Mouse (Mus musculus) left cerebral cortex, adult 2 months (tissue): ENCODE data around the gene Ntrk2. TPM values are rescaled to one million over a fixed set of nuclear protein-coding genes. Genes with fewer than 3 reads are reported as not detected.

Experiments
- DNase-seq, 2 experiments: peaks; one replicate each; pipeline ENCODE4 v3.0.0; 2021 to 2022; ENCODE audit warnings: low spot score in 2 of 2, mixed read lengths in 1 of 2; ENCODE audit errors: extremely low spot score in 1 of 2
- H3K27ac ChIP-seq: fragments of 200-600 bp; 2 replicates; pipeline ENCODE4 v1.8.1; 2022
- H3K4me3 ChIP-seq: fragments of 200-600 bp; 2 replicates; pipeline ENCODE4 v1.8.1; 2022
- CTCF ChIP-seq: fragments of 200-600 bp; IDR thresholded peaks from 2 replicates; pipeline ENCODE4 v1.8.1; 2022; ENCODE audit warnings: antibody characterized with exemption, mild to moderate bottlenecking, moderate library complexity
- intact Hi-C: fragments of 180-260 bp; cut with DNase I; formaldehyde crosslinking; loops from one replicate; pipeline ENCODE4 v1.15.1; 2025
- long read RNA-seq, 2 experiments: library from polyadenylated mRNA; stranded (forward); transcript quantifications; one replicate each; pipeline ENCODE4 v2.0.0; 2021; ENCODE audit warnings: borderline mapping rate in 2 of 2
- total RNA-seq, 2 experiments: library from RNA; stranded (reverse); gene quantifications; 2 replicates each; pipeline ENCODE4 v1.2.3; 2021

Gene Ntrk2
- 100 to 1,000 TPM; 425 to 426 TPM for total RNA-seq
- long read RNA-seq, experiment 1, full-length matches to known transcripts, result 140 of 325 reads
- long read RNA-seq, experiment 1, partial matches to known transcripts, result 91 of 325 reads
- long read RNA-seq, experiment 1, other reads (novel, unspliced or antisense), result 94 of 325 reads
- long read RNA-seq, experiment 2, full-length matches to known transcripts, result 106 of 293 reads
- long read RNA-seq, experiment 2, partial matches to known transcripts, result 90 of 293 reads
- long read RNA-seq, experiment 2, other reads (novel, unspliced or antisense), result 97 of 293 reads

DNA sequence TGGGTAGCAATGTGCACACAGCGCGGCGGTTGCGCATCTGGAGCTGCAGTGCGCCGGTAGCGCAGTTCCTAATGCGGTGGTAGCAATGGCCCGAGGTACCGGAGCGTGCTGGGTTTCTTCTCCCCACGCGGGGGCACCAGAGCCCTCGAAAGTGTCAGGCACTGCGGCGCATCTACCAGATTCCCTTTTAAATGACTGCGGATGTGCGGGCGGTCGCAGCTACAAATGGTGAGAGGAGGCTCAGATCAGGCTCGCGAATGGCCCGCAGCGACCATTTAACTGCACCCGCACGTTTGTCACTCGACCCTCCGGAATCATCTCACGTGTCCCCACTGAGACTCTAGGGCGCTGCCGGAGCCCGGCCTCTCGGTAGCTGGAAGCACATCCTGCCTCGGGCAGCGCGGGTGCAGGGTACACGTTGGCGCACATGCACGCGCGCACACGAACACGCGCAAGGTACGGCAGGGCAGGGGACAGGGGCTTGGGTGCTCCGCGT is at the start of gene Ntrk2:
Ntrk2 (plus strand) TSS at position 173 of the 496 bp plus-strand sequence.
- peak within 1 kb of the TSS; percentile 87 for H3K4me3 ChIP-seq
- peak; percentile 76 for TF ChIP-seq CTCF
- peak; percentile 91 to 94 for DNase-seq
- intact Hi-C loops, result loop anchor here (2.0 to 5.0 kb wide), 8 partner anchors 116 to 681 kb away; no protein-coding TSS in a partner anchor
- H3K27ac ChIP-seq, result peak within 1 kb of the TSS; percentile 100

DNA sequence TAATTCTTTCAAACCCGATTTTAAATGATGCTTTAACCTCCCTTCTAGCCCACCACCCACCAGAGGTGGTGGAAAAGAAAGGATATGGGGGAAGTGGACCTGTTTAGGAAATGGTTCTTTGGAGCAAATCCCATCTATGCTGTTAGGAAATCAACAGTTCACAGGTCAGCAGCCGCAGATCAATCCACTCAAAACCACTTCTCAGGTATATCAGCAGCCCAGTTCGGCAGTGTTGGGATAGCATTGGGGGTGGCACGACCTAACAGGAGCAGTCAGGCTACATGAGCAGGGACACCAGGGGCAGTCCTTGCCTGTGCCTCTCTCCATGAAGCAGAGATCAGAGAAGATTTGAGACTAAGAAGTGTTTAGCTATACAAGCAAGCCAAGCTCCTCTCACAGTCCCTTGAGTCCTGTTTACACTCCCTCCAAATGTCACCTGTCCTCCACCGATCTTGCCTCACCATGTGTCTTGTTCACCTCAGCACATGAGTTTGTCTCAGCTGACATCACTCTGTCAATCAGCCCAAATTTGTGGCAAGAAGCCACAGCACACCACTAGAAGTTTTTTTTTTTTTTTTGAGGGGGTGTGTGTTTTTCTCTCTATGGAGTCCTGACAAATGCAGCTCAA is 45.3 kb upstream of the Ntrk2 start:
- intact Hi-C loops, result no loop called here
- Histone ChIP-seq H3K27ac (no peak overlapping the region), H3K4me3 (no peak overlapping the region)
- no peak for DNase-seq
- TF ChIP-seq CTCF, result no peak

DNA sequence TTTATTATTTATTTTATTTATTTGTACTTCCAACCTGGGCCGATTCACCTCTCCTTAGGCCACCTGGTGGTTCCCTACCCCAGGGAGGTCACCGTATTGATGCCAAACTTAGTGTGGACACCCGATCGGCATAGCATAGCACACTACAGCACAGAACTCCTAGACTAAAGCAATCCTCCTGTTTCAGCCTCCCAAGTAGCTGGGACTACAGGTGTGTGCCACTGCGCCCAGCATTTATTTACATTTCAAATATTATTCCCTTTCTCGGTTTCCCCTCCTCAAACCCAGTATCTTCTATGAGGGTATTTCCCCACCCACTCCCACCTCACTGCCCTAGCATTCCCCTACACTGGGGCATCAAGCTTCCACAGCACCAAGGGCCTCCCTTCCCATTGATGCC is 38.1 kb upstream of the Ntrk2 start:
- TF ChIP-seq CTCF, result no peak
- no peak for DNase-seq
- H3K27ac ChIP-seq, result no peak overlapping the region
- H3K4me3 ChIP-seq, result no peak overlapping the region
- intact Hi-C loops, result no loop called here

DNA sequence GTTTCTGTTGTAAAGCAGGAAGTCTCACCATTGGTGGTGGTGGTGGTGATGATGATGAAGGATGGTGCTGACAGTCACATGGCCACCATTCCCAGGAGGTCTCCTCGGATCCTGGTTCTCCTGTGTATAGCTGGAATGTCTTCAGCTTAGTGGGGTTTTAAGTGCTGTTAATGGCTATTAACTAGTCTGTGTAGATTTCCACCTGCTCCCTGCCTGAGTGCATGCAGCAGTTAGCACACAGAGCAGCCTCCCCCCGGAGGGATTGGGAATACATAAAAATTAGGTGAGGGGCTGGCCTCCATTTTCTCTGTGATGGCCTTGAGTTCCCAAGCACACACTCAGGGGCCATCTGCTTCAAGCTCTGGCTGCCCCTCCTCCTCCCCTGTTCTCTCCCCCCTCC is 36.9 kb upstream of the Ntrk2 start:
- TF ChIP-seq CTCF, result no peak
- intact Hi-C loops, result no loop called here
- H3K4me3 ChIP-seq, result no peak overlapping the region
- DNase-seq, result no peak
- no peak overlapping the region for H3K27ac ChIP-seq

DNA sequence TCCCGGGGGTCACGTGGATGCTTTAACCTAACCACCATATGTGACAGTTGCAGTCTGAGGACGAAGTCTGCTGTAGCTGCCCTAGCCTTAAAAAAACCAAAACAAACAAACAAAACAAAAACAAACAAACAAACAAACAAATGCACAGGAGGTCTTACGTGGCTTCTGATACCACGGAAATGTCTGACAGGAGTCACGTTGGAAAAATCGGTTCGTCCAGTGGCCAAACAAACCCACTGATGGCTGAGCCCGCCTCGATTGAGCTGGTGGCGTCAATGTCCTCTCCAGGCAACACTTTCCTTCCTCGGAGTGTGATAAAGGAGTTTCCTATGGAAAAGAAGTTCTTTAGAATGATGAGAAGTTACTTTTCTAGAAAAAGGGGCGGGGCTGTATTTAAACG is 27.1 kb upstream of the Ntrk2 start:
- no peak for DNase-seq
- intact Hi-C loops, result no loop called here
- Histone ChIP-seq H3K27ac (no peak overlapping the region), H3K4me3 (no peak overlapping the region)
- no peak for TF ChIP-seq CTCF

DNA sequence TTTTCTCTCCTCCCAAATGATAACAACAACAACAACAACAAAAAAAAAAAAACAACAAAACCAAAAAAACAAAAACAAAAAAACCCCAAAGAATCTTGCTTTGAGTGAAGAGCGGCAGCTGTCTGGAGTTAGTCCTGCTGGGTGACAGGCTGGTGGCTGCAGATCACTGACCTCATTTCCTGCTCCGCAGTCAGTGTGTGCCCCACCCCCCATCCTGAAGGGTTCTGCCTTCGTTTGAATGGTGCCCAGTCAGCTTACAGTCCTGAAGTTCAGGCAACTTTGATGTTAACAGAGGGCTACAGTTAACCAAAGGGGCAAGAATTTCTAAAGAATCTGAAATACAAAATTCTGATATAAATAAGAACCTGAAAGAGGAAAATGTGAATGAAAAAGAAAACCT is 19.9 kb upstream of the Ntrk2 start:
- no peak for TF ChIP-seq CTCF
- intact Hi-C loops, result no loop called here
- DNase-seq, result no peak

DNA sequence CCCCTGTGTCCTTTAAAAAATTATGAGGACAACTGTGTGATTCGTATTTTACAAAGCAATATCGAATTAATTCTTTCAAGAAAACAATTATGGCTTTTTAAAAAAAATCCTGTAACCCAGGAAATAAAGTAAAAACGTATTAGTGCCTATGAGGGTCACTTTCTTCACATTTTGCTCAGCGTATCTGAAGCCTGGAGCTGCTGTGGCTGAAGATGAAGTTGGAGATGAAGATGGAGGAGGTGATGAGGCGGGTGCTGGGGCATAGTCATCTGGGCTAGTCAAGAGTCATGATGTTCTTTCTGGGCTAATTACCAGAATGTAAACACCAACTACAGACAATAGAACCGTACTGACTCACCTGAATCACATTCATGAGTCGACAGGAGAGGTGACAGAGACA is 15.6 kb upstream of the Ntrk2 start:
- H3K27ac ChIP-seq, result no peak overlapping the region
- intact Hi-C loops, result no loop called here
- no peak for TF ChIP-seq CTCF
- DNase-seq, result no peak
- no peak overlapping the region for H3K4me3 ChIP-seq

More for the DNA sequence above, 19.9 kb upstream of the Ntrk2 start:
- no peak overlapping the region for H3K4me3 ChIP-seq
- H3K27ac ChIP-seq, result no peak overlapping the region

DNA sequence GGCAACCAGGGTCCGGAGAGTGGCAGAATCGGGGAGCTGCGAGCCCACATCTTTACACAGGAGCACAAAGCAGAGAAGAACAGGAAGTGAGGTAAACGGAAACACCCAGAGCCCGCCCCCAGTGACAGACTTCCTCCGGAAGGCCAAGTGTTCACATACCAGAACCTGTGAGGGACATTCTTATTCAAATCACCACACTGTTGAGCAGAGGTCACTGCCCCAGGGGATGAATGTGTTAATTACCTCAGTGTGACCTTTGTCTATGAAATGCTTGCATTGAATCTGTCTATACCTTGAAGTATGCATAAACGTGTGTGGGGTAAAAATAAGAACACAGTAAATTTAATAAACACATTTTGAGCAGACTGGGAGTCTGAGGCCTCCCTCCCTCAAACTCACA is 9.0 kb upstream of the Ntrk2 start:
- no peak for TF ChIP-seq CTCF
- H3K27ac ChIP-seq, result no peak overlapping the region
- DNase-seq, result no peak
- no peak overlapping the region for H3K4me3 ChIP-seq
- intact Hi-C loops, result no loop called here

DNA sequence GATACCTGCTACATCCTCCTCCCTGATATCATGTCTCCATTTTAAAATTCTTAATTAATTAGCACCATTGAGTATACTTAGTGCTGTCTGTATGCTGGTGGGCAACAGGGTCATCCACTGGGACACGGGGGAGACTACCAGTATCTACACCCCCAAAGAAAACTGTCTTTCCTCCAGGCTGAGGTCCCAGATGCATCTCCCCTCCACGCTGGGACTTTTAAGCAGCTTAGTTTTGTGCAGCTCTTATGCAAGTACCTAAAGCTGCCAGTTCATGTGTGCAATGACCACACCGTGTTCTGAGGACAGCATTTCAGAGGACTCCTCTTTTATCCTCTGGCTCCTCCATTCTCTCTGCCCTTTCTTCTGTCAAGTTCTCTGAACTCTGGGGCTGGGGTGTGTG is 5.1 kb upstream of the Ntrk2 start:
- Histone ChIP-seq H3K27ac (no peak overlapping the region), H3K4me3 (no peak overlapping the region)
- intact Hi-C loops, result no loop called here
- TF ChIP-seq CTCF, result no peak
- no peak for DNase-seq

DNA sequence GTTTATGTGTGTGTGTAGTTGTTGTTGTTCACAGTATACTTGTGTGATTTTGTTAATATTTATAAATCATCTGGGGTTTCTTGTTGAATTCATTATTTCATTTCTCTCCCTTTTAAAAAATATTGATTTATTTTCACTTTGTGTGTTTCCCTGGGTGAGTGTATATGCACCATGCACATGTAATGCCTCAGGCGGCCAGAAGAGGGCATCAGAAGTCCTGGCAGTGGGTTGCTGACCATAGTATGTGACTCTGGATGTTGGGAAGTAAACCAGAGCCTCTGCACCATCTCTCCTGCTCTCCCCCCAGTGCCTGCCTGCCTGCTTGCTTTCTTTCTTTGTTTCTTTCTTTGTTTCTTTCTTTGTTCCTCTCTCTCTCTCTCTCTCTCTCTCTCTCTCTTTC is 2.5 kb upstream of the Ntrk2 start:
- intact Hi-C loops, result no loop called here
- peak; percentile 23; the same call in 1 of the 2 replicates for TF ChIP-seq CTCF

DNA sequence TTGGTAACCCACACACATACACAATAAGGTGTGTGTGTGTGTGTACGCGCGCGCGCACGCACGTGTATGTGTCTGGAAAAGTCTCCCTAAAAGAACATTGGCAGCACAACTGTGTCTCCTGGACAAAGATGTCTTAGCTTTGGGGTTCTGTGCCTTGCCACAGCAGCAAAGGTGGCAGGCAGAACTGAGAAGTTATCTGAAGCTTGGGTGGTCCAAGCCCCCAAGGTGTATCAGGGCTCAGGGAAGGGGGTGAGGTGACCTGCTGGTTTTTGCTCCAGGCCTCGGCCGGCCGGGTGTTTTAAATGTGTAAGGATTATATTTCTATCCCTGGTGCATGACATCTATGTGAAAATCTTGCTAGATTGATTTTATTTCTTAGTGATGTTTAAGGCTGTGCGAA is 536 bp upstream of the Ntrk2 start:
- TF ChIP-seq CTCF, result no peak
- Histone ChIP-seq H3K27ac (peak overlapping the region; percentile 100), H3K4me3 (peak overlapping the region; percentile 87; the same call in 1 of the 2 replicates)
- no peak for DNase-seq
- intact Hi-C loops, result loop anchor here (2.0 to 5.0 kb wide), 8 partner anchors 116 to 681 kb away; no protein-coding TSS in a partner anchor

More for the DNA sequence above, 2.5 kb upstream of the Ntrk2 start:
- Histone ChIP-seq H3K27ac (no peak overlapping the region), H3K4me3 (no peak overlapping the region)
- DNase-seq, result no peak

DNA sequence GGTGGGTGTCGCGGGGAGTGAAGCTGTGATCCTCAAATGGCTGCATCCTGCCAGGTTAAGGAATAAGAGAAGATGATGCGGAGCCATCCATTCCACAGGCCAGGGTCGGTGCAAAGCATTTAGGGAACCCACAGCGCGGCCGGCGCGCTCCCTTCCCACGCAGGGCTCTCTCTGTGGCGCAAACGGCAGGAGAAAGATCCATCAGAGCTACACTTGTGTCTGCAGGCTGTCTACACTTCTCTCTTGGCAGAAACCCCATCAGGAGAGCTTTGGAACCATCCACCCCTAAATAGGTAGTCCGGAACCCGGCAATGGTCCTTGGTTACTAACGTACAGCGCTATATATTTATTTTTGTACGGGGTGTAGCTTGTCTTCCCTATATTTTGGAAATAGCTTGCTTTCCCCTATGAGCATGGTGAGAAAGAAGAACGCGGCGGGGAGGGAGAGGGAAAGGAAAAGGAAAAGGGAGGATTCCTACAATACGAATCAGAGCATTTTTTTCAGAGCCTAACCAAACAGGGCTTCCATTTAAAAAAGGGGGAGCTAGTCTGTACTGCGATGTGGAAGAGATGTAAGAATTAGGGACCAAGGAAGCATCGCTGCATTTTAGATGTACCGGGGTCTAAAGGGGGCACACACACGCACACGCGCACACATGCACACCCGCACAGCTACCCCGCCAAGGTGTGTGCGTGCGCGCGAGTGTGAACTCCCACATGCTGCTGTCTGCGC is 693 bp downstream of the Ntrk2 start:
- no peak for DNase-seq
- peak overlapping the region; percentile 100 for H3K27ac ChIP-seq
- intact Hi-C loops, result loop anchor here (1.0 to 5.0 kb wide), 12 partner anchors 59 to 680 kb away; no protein-coding TSS in a partner anchor
- peak overlapping the region; percentile 87 for H3K4me3 ChIP-seq
- no peak for TF ChIP-seq CTCF
